Mouse (Mus musculus) bone marrow, adult 2 months (tissue): ENCODE measurements at regions not wholly inside any gene's neighbourhood (a gene's known extent, or its start where the extent isn't known, plus 50 kb on each side); places are given as distances from the start of the nearest gene placed in this dataset.

Source experiments
- H3K27ac ChIP-seq: fragments of 200-500 bp; 2 replicates; pipeline ENCODE4 v1.5.1; 2012; ENCODE audit warnings: low read depth, mild to moderate bottlenecking, control low read depth, inconsistent platforms, low read length; ENCODE audit not compliant: control insufficient read depth, poor library complexity, insufficient read depth
- H3K4me1 ChIP-seq: fragments of 200-500 bp; 2 replicates; pipeline ENCODE4 v1.6.1; 2011; ENCODE audit warnings: low read length; ENCODE audit not compliant: control insufficient read depth, insufficient read depth
- H3K4me3 ChIP-seq: fragments of 200-500 bp; replicated peaks from 2 replicates; pipeline ENCODE3; 2011; ENCODE audit warnings: mild to moderate bottlenecking, low read depth, low read length, control low read depth; ENCODE audit not compliant: control insufficient read depth
- CTCF ChIP-seq: fragments of 200-500 bp; IDR thresholded peaks from 2 replicates; pipeline ENCODE4 v1.5.1; 2011; ENCODE audit warnings: low read length, control low read depth; ENCODE audit not compliant: control insufficient read depth, insufficient read depth
- POLR2A ChIP-seq: fragments of 200-500 bp; IDR thresholded peaks from 2 replicates; pipeline ENCODE4 v1.6.1; 2011; ENCODE audit warnings: low read depth, mild to moderate bottlenecking, control low read depth, low read length, borderline replicate concordance; ENCODE audit not compliant: control insufficient read depth
- WGBS: fragments of 180-500 bp; shearing (Covaris S2); methylation state at CpG from one replicate; pipeline ENCODE4 v1.1.7; 2018; 5-methylcytosine and 5-hydroxymethylcytosine counted together

DNA sequence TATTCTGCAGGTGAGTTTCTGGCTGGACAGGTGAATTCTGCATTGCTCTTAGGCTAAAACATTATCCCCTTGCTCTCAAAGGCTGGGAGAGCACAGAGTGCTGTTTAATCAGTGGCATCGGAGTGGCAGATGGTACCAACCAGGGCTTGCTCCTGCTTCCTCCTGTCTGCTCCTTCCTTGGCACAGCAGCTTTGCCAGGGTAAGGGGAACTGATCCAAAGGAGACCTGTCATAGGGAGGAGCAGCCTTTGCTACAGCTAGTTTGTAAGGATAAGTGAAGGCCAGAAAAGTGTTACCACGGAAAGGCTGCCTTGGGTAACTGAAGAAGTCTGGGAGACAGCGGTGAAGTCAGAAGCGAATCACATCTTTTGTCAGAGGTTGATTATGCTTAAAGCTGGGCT is 57.0 kb upstream of the Kctd3 start:
- no peak for TF ChIP-seq CTCF
- no peak for TF ChIP-seq POLR2A
- H3K4me1 ChIP-seq: no peaks in the 10 kb centered on the region
- 86% methylated on average over 4 of the region's 4 CpGs for WGBS
- H3K27ac ChIP-seq: no peak overlapping the region
- H3K4me3 ChIP-seq: no peak overlapping the region

GRCm38 (mm10) chr1:189063699-189064098 is 56.1 kb upstream of the Kctd3 start:
- no peaks in the 10 kb centered on the region for H3K4me1 ChIP-seq
- no peak overlapping the region for H3K4me3 ChIP-seq
- 64% methylated on average over 2 of the region's 2 CpGs for WGBS
- H3K27ac ChIP-seq: no peak overlapping the region
- TF ChIP-seq POLR2A (no peak), CTCF (no peak)

GRCm38 (mm10) chr1:189063209-189063608 is 55.6 kb upstream of the Kctd3 start:
- no peak overlapping the region for H3K27ac ChIP-seq
- WGBS: 73% methylated on average over 7 of the region's 7 CpGs
- no peak overlapping the region for H3K4me3 ChIP-seq
- no peak for TF ChIP-seq CTCF
- no peaks in the 10 kb centered on the region for H3K4me1 ChIP-seq
